Mouse (Mus musculus): ENCODE measurements at regions not wholly inside any gene's neighbourhood (a gene's known extent, or its start where the extent isn't known, plus 50 kb on each side); places are given as distances from the start of the nearest gene placed in this dataset.
A peak's percentile ranks its signal among the peaks of the same experiment; 100 is the strongest.

GRCm38 (mm10) chr2:160208295-160208694 lies 125.7 kb downstream of the Gm826 start:
- no peak overlapping the region for H3K4me3 ChIP-seq (ENCODE audit: low read length)
- H3K4me2 ChIP-seq (ENCODE audit: low read depth, low read length): no peak overlapping the region
- no peaks in the 10 kb centered on the region for H3K9me3 ChIP-seq (ENCODE audit: control insufficient read depth, low read length)
- H3K27me3 ChIP-seq (ENCODE audit: control insufficient read depth, insufficient read depth, low read depth, low read length): no peaks in the 10 kb centered on the region
- H3K4me1 ChIP-seq (replicated peaks; ENCODE audit: control insufficient read depth, insufficient read depth, low read length): no peaks in the 10 kb centered on the region
- 0 out of 2 replicates have a peak, but pooled peaks have one; percentile 43 for ATAC-seq (ENCODE audit: low read depth)
- 44% methylated on average over 3 of the region's 3 CpGs for WGBS
- H3K27ac ChIP-seq (ENCODE audit: low read length): no peak overlapping the region
- no peak overlapping the region for H3K9ac ChIP-seq (ENCODE audit: low read length)
- H3K36me3 ChIP-seq (ENCODE audit: control insufficient read depth, insufficient read depth, low read length): no peaks in the 10 kb centered on the region

- ATAC-seq (ENCODE audit: low read depth): no peak
- Histone ChIP-seq H3K4me1 (replicated peaks; ENCODE audit: control insufficient read depth, insufficient read depth, low read length) (no peaks in the 10 kb centered on the region), H3K36me3 (ENCODE audit: control insufficient read depth, insufficient read depth, low read length) (no peaks in the 10 kb centered on the region), H3K4me2 (ENCODE audit: low read depth, low read length) (no peak overlapping the region), H3K27ac (ENCODE audit: low read length) (no peak overlapping the region), H3K9ac (ENCODE audit: low read length) (no peak overlapping the region), H3K4me3 (ENCODE audit: low read length) (no peak overlapping the region), H3K9me3 (ENCODE audit: control insufficient read depth, low read length) (no peaks in the 10 kb centered on the region), H3K27me3 (ENCODE audit: control insufficient read depth, insufficient read depth, low read depth, low read length) (no peaks in the 10 kb centered on the region)
- WGBS: 69% methylated on average over 4 of the region's 4 CpGs
Measured at GRCm38 (mm10) chr2:160207226-160207625, 126.7 kb downstream of the Gm826 start.

- no peak for ATAC-seq (ENCODE audit: low read depth)
- Histone ChIP-seq H3K4me1 (replicated peaks; ENCODE audit: control insufficient read depth, insufficient read depth, low read length) (no peaks in the 10 kb centered on the region), H3K27me3 (ENCODE audit: control insufficient read depth, insufficient read depth, low read depth, low read length) (no peaks in the 10 kb centered on the region), H3K9ac (ENCODE audit: low read length) (no peak overlapping the region), H3K4me3 (ENCODE audit: low read length) (no peak overlapping the region), H3K9me3 (ENCODE audit: control insufficient read depth, low read length) (no peaks in the 10 kb centered on the region), H3K4me2 (ENCODE audit: low read depth, low read length) (no peak overlapping the region), H3K36me3 (ENCODE audit: control insufficient read depth, insufficient read depth, low read length) (no peaks in the 10 kb centered on the region), H3K27ac (ENCODE audit: low read length) (no peak overlapping the region)
- WGBS: 67% methylated on average over 4 of the region's 4 CpGs
Measured at GRCm38 (mm10) chr2:160192661-160193060, 141.3 kb downstream of the Gm826 start.

- Histone ChIP-seq H3K4me3 (ENCODE audit: low read length) (no peak overlapping the region), H3K4me2 (ENCODE audit: low read depth, low read length) (no peak overlapping the region), H3K9me3 (ENCODE audit: control insufficient read depth, low read length) (no peaks in the 10 kb centered on the region), H3K27me3 (ENCODE audit: control insufficient read depth, insufficient read depth, low read depth, low read length) (no peaks in the 10 kb centered on the region), H3K4me1 (replicated peaks; ENCODE audit: control insufficient read depth, insufficient read depth, low read length) (no peaks in the 10 kb centered on the region), H3K36me3 (ENCODE audit: control insufficient read depth, insufficient read depth, low read length) (no peaks in the 10 kb centered on the region), H3K27ac (ENCODE audit: low read length) (no peak overlapping the region), H3K9ac (ENCODE audit: low read length) (no peak overlapping the region)
- ATAC-seq (ENCODE audit: low read depth): no peak
- 65% methylated on average over 5 of the region's 5 CpGs for WGBS
Measured at GRCm38 (mm10) chr2:160186106-160186505, 147.9 kb downstream of the Gm826 start.

DNA sequence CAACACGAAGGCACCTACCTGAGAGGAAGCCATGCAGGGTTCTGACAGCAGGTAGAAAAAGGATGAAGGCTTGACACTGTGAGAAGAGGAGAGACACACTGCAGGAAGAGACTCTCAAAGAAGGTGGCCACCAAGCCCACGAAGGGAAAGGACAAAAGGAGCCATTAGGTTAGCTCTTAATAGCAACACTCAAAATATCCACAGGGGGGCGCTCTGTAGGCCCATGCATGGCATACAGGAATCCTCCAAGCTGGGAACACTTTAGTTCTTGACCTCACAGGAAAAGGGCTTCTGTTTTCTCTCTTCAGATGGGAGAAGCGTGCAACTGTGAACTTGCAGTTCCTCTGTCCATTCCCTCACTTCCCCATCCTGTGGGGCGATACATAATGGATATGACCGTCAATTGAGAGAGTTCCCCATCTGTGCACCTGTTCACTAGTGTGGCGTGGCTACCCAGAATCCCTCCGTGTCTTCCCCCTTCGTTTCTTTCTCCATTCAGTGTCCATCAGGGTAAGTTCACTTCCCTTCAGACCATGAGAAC lies 162.9 kb downstream of the Gm826 start:
- no peaks in the 10 kb centered on the region for H3K9me3 ChIP-seq (ENCODE audit: control insufficient read depth, low read length)
- H3K36me3 ChIP-seq (ENCODE audit: control insufficient read depth, insufficient read depth, low read length): no peaks in the 10 kb centered on the region
- H3K27me3 ChIP-seq (ENCODE audit: control insufficient read depth, insufficient read depth, low read depth, low read length): no peaks in the 10 kb centered on the region
- WGBS: 72% methylated on average over 9 of the region's 9 CpGs
- H3K4me2 ChIP-seq (ENCODE audit: low read depth, low read length): no peak overlapping the region
- H3K4me3 ChIP-seq (ENCODE audit: low read length): no peak overlapping the region
- H3K4me1 ChIP-seq (replicated peaks; ENCODE audit: control insufficient read depth, insufficient read depth, low read length): no peaks in the 10 kb centered on the region
- H3K9ac ChIP-seq (ENCODE audit: low read length): no peak overlapping the region
- ATAC-seq (ENCODE audit: low read depth): no peak
- H3K27ac ChIP-seq (ENCODE audit: low read length): no peak overlapping the region

DNA sequence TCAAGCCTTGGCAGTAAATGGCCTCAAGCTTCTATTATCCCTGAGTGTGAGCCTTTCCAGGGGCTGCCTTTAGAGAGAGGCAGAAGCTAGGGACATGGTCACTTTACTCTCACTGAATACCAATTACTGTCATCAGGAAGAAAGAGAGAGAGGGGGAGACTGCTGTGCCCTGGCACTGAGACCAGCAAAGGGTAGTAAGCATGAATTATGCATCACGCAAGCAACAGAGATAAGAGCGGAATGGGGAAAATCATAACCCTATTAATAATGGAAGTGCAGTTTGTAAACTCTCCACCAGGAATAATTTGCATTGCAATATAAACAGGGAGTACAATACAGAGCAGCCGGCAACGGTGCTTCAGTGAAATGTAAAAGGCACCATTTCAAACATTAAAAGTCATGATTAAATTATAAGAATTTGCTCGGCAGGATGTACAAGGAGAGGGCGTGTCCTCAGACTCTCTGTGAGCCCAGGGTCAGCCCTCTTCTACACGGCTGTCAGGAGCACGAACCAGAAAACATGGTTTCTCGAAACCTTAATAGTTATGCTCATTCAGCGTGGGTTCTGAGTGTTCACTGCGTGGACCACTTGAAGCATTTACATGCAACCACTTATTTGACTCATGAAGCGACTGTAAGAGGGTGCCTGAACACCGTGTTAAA lies 175.2 kb downstream of the Gm826 start:
- no peak overlapping the region for H3K9ac ChIP-seq (ENCODE audit: low read length)
- no peaks in the 10 kb centered on the region for H3K9me3 ChIP-seq (ENCODE audit: control insufficient read depth, low read length)
- no peaks in the 10 kb centered on the region for H3K36me3 ChIP-seq (ENCODE audit: control insufficient read depth, insufficient read depth, low read length)
- H3K4me2 ChIP-seq (ENCODE audit: low read depth, low read length): no peak overlapping the region
- no peak for ATAC-seq (ENCODE audit: low read depth)
- H3K27ac ChIP-seq (ENCODE audit: low read length): no peak overlapping the region
- no peak overlapping the region for H3K4me3 ChIP-seq (ENCODE audit: low read length)
- 55% methylated on average over 13 of the region's 13 CpGs for WGBS
- peaks cover 4% of the 10 kb centered on the region; the same call in 1 of the 2 replicates for H3K4me1 ChIP-seq (replicated peaks; ENCODE audit: control insufficient read depth, insufficient read depth, low read length)
- H3K27me3 ChIP-seq (ENCODE audit: control insufficient read depth, insufficient read depth, low read depth, low read length): no peaks in the 10 kb centered on the region

- Histone ChIP-seq H3K9me3 (ENCODE audit: control insufficient read depth, low read length) (no peaks in the 10 kb centered on the region), H3K27ac (ENCODE audit: low read length) (no peak overlapping the region), H3K36me3 (ENCODE audit: control insufficient read depth, insufficient read depth, low read length) (no peaks in the 10 kb centered on the region), H3K4me3 (ENCODE audit: low read length) (no peak overlapping the region), H3K27me3 (ENCODE audit: control insufficient read depth, insufficient read depth, low read depth, low read length) (no peaks in the 10 kb centered on the region), H3K4me2 (ENCODE audit: low read depth, low read length) (no peak overlapping the region), H3K9ac (ENCODE audit: low read length) (no peak overlapping the region), H3K4me1 (replicated peaks; ENCODE audit: control insufficient read depth, insufficient read depth, low read length) (peaks cover 4% of the 10 kb centered on the region; the same call in 1 of the 2 replicates)
- ATAC-seq (ENCODE audit: low read depth): peak; percentile 43; the same call in 1 of the 2 replicates
- WGBS: 35% methylated on average over 6 of the region's 6 CpGs
Measured at GRCm38 (mm10) chr2:160153781-160154180, 180.2 kb downstream of the Gm826 start.

DNA sequence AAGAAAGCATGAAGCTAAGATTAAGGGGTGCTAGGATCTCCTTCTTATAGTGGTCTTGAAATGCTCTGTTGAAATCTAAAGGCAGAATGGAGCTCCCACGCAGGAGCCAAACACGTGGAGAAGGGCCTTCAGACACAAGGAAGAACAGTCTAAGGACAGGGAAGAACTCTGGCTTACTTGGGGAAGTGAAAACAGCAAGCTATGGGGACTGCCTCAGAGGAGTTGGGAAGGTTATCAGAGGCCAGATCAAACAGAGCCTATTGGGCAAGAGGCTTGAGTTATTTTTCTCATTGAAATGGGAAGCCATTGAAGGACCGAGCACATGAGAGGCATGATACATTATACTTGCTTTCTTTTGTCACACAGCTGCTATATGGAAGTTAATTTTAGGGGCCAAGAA lies 181.9 kb downstream of the Gm826 start:
- Histone ChIP-seq H3K27me3 (ENCODE audit: control insufficient read depth, insufficient read depth, low read depth, low read length) (no peaks in the 10 kb centered on the region), H3K9ac (ENCODE audit: low read length) (no peak overlapping the region), H3K36me3 (ENCODE audit: control insufficient read depth, insufficient read depth, low read length) (no peaks in the 10 kb centered on the region), H3K4me3 (ENCODE audit: low read length) (no peak overlapping the region), H3K9me3 (ENCODE audit: control insufficient read depth, low read length) (no peaks in the 10 kb centered on the region), H3K4me1 (replicated peaks; ENCODE audit: control insufficient read depth, insufficient read depth, low read length) (peaks cover 4% of the 10 kb centered on the region; the same call in 1 of the 2 replicates), H3K4me2 (ENCODE audit: low read depth, low read length) (no peak overlapping the region), H3K27ac (ENCODE audit: low read length) (no peak overlapping the region)
- no peak for ATAC-seq (ENCODE audit: low read depth)
- 71% methylated on average over 3 of the region's 3 CpGs for WGBS

GRCm38 (mm10) chr2:160148936-160149335 lies 185.0 kb downstream of the Gm826 start:
- H3K4me1 ChIP-seq (replicated peaks; ENCODE audit: control insufficient read depth, insufficient read depth, low read length): no peaks in the 10 kb centered on the region
- H3K27me3 ChIP-seq (ENCODE audit: control insufficient read depth, insufficient read depth, low read depth, low read length): no peaks in the 10 kb centered on the region
- H3K27ac ChIP-seq (ENCODE audit: low read length): no peak overlapping the region
- no peaks in the 10 kb centered on the region for H3K9me3 ChIP-seq (ENCODE audit: control insufficient read depth, low read length)
- no peaks in the 10 kb centered on the region for H3K36me3 ChIP-seq (ENCODE audit: control insufficient read depth, insufficient read depth, low read length)
- no peak for ATAC-seq (ENCODE audit: low read depth)
- no peak overlapping the region for H3K9ac ChIP-seq (ENCODE audit: low read length)
- H3K4me2 ChIP-seq (ENCODE audit: low read depth, low read length): no peak overlapping the region
- no peak overlapping the region for H3K4me3 ChIP-seq (ENCODE audit: low read length)
- WGBS: 78% methylated on average over 3 of the region's 3 CpGs
